Mouse (Mus musculus) neural tube, embryonic 15.5 days (tissue): ENCODE results near the gene Ceacam12. TPM values are rescaled to one million over a fixed set of nuclear protein-coding genes. Genes with fewer than 3 reads are reported as not detected.
"Not testable (repeated sequence)": the region's sequence is repeated elsewhere in the genome, so short reads cannot be mapped to it uniquely, and the experiment has no call there.

Source experiments
- ATAC-seq: fragments of 200-750 bp; cut with Nextera tagmentation; 2 replicates; pipeline ENCODE4 v1.8.0; 2017; ENCODE audit warnings: mild to moderate bottlenecking, moderate TSS enrichment, moderate library complexity; ENCODE audit not compliant: low FRiP score
- H3K27ac ChIP-seq: fragments of 300-500 bp; sonication (generic); replicated peaks from 2 replicates; pipeline ENCODE4 v1.5.1; 2015; ENCODE audit warnings: mild to moderate bottlenecking, inconsistent platforms
- H3K27me3 ChIP-seq: fragments of 300-500 bp; sonication (generic); replicated peaks from 2 replicates; pipeline ENCODE4 v1.6.1; 2015; ENCODE audit warnings: inconsistent platforms
- H3K36me3 ChIP-seq: fragments of 300-500 bp; sonication (generic); 2 replicates; pipeline ENCODE4 v1.6.1; 2015; ENCODE audit warnings: inconsistent platforms
- H3K4me1 ChIP-seq: fragments of 300-500 bp; sonication (generic); 2 replicates; pipeline ENCODE4 v1.6.1; 2015; ENCODE audit warnings: inconsistent platforms
- H3K4me2 ChIP-seq: fragments of 300-500 bp; sonication (generic); 2 replicates; pipeline ENCODE4 v1.6.1; 2015; ENCODE audit warnings: inconsistent platforms, mild to moderate bottlenecking, moderate library complexity
- H3K4me3 ChIP-seq: fragments of 300-500 bp; sonication (generic); replicated peaks from 2 replicates; pipeline ENCODE4 v1.5.1; 2015; ENCODE audit warnings: mild to moderate bottlenecking, inconsistent platforms
- H3K9ac ChIP-seq: fragments of 300-500 bp; sonication (generic); replicated peaks from 2 replicates; pipeline ENCODE4 v1.6.1; 2015; ENCODE audit warnings: mild to moderate bottlenecking, inconsistent platforms
- H3K9me3 ChIP-seq: fragments of 300-500 bp; sonication (generic); replicated peaks from 2 replicates; pipeline ENCODE4 v1.6.1; 2016; ENCODE audit warnings: inconsistent platforms
- WGBS: fragments of 180-500 bp; shearing (Covaris S2); methylation state at CpG from one replicate; pipeline ENCODE4 v1.1.7; 2015; ENCODE audit warnings: mixed read lengths; 5-methylcytosine and 5-hydroxymethylcytosine counted together
- microRNA-seq: library from miRNA; unstranded; fragments of <30 nt; microRNA quantifications from one replicate; pipeline ENCODE4, GENCODE M21; 2017
- polyA plus RNA-seq: library from polyadenylated mRNA; unstranded; fragments of >200 nt; fragmentation: Nextera tagmentation; extraction: Ambion mirVana; gene quantifications from 2 replicates; pipeline ENCODE4 v1.2.1, GENCODE M21; 2015

Ceacam12 gene
- polyA plus RNA-seq: not detected in 2 replicates

DNA sequence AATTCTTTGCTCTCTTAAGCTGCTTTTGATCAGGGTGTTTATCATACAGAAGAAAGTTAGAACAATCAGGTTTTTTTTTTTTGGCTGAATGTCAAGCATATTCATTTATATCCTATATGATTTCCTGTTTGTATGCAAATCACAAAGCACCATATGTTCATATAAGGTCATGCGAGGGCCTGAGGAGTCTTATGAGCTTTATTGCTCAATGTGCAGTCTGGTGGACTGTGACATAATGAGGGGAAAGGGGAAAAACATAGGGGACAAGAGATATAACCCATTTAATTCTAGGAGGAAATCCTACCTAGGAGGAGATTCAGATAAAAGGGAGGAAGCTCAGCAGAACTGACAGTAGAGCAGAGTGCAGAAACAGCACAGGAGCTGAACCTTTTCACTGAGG lies at the start of gene Ceacam12:
TSS of gene Ceacam12 (plus strand) at position 301 of the 400 bp plus-strand sequence.
- Histone ChIP-seq H3K4me2 (no peak within 1 kb of the TSS), H3K27me3 (no peaks in the 10 kb centered on the region), H3K9ac (no peak within 1 kb of the TSS), H3K27ac (no peak within 1 kb of the TSS), H3K36me3 (no peaks in the 10 kb centered on the region), H3K4me1 (no peaks in the 10 kb centered on the region), H3K4me3 (no peak within 1 kb of the TSS), H3K9me3 (peaks cover 29% of the 10 kb centered on the region; the same call in 1 of the 2 replicates)
- WGBS: 79% methylated on average over 1 of the region's 1 CpGs
- no peak for ATAC-seq

DNA sequence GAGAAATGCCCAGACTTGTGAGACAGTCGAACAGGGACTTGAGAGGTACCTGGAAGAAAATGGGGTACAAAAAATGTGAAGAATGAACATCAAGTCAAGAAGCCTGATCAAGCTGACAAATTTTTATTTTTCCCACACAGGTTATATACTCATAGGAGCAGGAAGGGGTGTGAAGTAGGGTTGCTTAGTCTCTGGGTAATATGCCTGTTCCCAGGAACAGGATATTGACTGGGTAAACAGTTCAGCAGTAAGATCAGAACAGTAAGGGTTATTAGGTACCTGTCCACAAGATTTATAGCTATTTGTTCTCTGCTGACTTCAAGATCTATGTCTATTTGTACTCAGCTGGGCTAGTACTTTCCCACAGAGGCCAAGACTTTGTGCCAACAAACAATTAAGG lies 8.1 kb downstream of the Ceacam12 start:
- H3K9me3 ChIP-seq: peaks cover 29% of the 10 kb centered on the region
- not testable (repeated sequence) for H3K36me3 ChIP-seq, H3K4me2 ChIP-seq, H3K9ac ChIP-seq, H3K4me3 ChIP-seq, ATAC-seq, H3K4me1 ChIP-seq, H3K27me3 ChIP-seq, H3K27ac ChIP-seq
- WGBS: 85% methylated on average over 1 of the region's 1 CpGs

DNA sequence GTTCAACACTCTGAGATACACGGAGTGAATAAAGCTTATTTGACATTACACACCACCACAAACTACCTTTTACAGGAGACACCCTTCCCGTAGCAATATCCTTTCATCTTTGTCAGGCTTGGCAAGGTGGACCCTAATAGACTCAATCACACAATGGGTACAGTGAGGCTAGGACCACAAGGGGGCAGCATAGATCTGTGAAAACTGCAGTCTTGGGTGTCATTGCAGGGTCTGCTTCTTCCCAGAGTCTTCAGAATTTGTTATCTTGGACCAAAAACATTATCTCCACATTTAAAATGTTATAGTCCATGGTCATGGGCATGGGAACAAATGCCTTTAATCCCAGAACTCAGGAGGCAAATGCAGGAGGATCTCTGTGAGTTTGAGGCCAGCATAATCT lies 35.1 kb downstream of the Ceacam12 start:
- no peak for ATAC-seq
- no peaks in the 10 kb centered on the region for H3K36me3 ChIP-seq
- no peak overlapping the region for H3K4me2 ChIP-seq
- no peak overlapping the region for H3K27ac ChIP-seq
- H3K27me3 ChIP-seq: no peaks in the 10 kb centered on the region
- H3K9ac ChIP-seq: no peak overlapping the region
- no peaks in the 10 kb centered on the region for H3K4me1 ChIP-seq
- H3K9me3 ChIP-seq: peaks cover 34% of the 10 kb centered on the region
- H3K4me3 ChIP-seq: no peak overlapping the region
- WGBS: 43% methylated on average over 2 of the region's 2 CpGs

Small RNAs within 50 kb of the gene (microRNA-seq; reads per million reads assigned to microRNA genes)
- gene Gm22414: not detected

Other genes with a start within 250 kb of the Ceacam12 start
- gene Gm5155, start 194.2 kb upstream of the Ceacam12 start, polyA plus RNA-seq: not detected in 2 replicates
- not detected in 2 replicates for gene Ceacam11, start 93.8 kb upstream of the Ceacam12 start, polyA plus RNA-seq
- gene Ceacam13, start 56.0 kb upstream of the Ceacam12 start, polyA plus RNA-seq: not detected in 2 replicates
- gene Igfl3, start 110.6 kb downstream of the Ceacam12 start, polyA plus RNA-seq: not detected in 2 replicates
- not detected in 2 replicates for gene Mill1, start 179.4 kb downstream of the Ceacam12 start, polyA plus RNA-seq